Mouse (Mus musculus): ENCODE data around the gene Gm21992.

The Gm21992 gene

DNA sequence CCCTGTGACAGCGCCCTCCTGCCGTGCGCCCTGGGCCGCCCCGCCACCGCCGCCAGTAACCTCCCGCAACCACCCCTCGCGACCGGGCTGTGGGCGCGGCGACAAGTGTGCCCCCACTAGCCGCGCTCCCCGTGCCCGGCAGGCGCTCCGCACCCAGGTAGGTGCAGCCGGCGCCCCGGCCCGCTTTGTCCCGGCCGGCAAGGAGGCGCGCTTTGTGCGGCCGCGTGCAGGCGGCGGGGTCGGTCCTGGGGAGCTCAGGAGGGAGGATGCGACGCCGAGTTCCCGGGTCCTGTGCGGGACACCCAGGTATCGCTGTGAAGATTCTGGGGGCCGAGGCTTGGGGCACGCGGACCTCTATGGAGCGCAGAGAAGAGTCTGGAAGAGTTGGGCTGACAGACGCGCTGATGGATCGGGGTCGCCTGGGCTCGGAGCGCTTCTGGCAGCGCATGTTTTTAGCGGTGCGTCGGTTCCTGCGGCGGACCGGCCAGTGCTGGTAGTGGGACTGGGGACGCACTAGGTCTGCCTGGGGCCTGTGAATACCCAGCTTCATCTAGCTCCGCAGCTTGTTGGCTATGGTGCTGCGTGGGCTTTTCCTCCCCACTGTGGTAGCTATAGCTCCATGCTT, 99.1 kb downstream of the Gm21992 start:
- peak; percentile 25 for DNase-seq (ENCODE audit: low read depth, low spot score)

DNA sequence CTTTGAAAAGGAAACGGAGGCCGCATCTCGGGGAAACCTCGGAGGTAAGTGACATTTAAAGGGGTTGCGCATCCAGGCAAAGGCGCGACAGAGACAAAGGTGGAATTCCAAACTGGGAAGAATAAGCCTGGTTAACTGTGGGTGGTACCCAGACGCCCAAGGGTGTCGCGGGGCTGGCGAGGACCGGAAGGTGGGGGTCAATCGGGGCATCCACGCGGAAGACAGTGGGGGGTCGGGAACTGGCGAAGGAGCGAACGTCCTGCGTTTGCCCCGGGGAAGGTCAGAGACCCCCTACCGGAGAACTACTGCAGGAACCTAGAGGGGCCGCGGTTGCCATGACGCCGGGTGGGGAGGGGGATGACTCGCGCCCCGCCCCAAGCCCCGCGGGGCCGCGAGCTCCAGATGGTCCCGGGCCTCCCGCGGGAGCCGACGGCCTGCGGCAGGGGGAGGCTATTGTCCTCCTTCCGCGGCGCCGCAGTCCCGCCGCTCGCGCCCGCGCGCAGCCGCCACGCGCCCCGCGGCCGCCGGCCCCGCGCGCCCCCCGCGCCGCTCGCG, 99.7 kb downstream of the Gm21992 start:
- peak; percentile 44 for DNase-seq (ENCODE audit: low read depth, low spot score)

DNA sequence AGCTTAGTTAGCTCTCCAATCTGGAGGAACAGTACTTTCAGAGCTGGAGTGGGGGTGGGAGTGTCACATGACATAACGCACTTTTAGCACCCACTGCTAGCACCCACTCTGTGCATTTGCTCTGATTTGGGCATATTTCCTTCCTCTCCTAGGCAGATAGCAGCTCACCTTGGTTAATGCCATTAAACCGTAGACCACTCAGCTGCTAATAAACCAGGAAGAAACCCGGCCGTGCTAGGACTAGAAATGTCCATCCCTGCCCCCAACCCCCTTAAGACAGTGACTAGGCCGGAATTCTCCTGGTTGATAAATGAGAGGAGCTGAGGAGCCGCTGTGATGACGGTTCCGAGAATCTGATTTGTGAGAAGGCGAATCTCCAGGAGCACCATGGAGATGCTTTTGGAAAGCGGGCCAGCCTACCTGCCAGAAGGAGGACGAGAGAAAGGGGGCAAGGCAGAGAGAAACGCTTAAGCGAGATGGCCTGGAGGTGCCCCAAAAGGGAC, 100.3 kb downstream of the Gm21992 start, which contains the start of gene Sptbn2:
Gene Sptbn2 (plus strand): TSS at position 70 of the 503 bp plus-strand sequence.
- no peak for DNase-seq (ENCODE audit: low read depth, low spot score)

DNA sequence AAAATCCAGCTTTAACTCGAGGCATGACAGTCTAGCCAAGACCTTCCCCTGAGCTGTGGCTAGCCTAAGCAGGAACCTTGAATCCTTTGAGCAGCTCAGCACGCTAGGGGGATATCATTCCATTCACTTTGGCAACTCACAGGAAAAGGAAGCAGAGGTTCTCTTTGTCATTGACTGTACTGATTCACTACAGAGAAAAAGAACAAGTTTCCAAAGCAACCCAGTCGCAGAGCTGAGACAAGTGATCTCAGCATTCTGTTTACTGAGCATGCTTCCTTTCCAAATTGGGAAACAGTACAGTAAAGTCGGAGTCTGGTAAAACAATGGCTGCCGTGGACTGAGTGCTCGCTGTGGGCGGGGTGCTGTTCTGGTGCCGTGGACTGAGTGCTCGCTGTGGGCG, 102.6 kb downstream of the Gm21992 start:
- DNase-seq (ENCODE audit: low read depth, low spot score) = no peak

DNA sequence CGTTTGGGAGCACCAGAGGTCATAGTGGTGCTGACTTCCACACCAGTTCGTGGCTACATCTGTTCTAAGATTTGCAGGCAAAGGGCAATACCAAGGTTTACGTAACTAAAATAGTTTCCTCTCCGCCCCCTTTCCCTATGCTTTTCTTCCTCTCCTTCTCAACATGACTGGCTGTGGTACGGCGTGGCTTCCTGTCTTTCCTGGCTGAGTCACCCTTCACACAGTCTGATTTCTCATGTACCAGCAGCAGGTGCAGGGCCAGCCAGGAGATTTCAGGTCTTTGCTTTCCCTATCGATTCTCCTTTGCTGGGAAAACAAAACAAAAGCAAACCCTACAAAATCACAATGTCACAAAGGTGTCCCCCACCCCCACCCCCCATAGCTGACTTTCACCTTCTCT, 110.2 kb downstream of the Gm21992 start:
- no peak for DNase-seq (ENCODE audit: low read depth, low spot score)

DNA sequence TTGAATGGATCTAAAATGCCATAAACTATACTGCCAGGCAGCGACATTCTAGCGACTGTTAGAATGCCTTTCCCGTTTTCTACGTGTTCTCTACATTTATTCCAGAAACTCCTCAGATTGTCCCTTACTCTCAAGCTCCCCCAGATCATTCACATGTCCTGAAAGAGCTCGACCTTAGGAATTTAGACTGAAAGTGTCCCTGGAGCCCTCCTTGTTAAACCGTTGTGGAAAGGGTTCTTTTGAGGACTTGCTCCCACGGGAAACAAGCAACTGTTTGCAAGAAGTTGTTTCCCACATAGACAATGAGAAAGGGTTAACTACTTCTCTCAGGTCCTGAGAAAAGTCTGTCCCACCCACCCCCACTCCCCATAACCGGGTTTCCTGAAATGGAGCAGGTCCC, 110.8 kb downstream of the Gm21992 start:
- DNase-seq (ENCODE audit: low read depth, low spot score) = no peak

DNA sequence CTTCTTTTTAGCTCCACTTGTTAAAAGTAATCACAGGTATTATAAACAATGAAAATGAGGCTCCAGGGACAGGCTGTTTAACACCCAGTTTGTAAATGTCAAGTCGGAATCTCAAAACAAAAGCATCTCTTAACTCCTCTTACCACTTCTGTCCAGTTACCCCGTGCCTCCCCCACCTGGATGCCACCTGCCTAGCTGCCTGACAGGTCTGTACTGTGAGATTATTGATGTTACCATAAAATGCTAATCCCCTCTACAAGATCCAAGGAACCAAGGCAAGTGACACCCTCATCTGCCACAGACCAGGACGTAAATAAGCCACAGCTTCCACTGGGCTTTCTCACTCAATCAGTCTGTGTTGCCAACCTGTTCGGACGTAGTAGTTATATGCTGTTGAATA, 111.6 kb downstream of the Gm21992 start:
- no peak for DNase-seq (ENCODE audit: low read depth, low spot score)

DNA sequence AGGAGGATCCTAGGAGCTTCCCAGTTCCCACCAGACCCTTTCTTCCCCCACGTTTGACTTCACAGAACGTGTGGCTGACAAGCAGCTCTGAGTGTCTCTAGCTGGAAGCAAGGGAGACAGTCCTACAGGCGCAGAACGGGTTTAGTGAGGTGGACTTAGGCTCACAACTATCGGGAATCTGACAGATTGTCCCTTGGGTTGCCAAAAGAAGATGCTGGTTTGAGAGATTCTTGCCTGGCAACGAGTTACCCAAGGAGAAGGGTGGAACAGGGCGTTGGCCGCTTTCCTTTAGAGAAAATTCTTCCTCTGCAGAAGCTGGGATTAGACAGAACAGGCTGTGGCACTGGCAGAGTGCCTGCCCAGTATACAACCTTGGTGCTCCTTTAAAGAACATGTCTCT, 112.6 kb downstream of the Gm21992 start:
- DNase-seq (ENCODE audit: low read depth, low spot score) = no peak

DNA sequence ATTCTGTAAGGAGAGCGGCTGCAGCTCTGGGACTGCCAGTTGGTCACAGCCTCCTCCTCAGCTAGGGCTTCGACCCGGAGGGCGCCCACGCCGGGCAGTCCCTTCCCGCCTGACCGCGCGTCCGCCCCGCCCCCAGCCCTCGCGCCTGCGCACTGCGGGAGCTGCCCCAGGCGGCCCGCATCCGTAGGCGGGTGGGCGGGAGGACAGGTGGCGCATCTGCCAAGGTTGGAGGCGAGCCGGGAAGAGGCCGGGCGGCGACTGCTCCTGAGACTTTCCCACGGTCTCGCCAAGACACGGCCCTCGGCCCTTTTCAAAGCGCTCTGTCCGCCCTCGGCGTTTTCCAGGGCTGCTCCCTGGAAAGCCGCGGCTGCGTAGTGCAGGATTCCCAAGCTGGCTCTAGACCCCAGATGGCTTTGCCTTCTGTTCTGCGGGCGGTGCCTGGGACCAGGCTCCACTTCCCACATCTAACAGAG, 113.2 kb downstream of the Gm21992 start, which contains the start of gene Gm960:
Gene Gm960 (minus strand): TSS at position 464 of the 473 bp plus-strand sequence.
- DNase-seq (ENCODE audit: low read depth, low spot score) = peak; percentile 78

DNA sequence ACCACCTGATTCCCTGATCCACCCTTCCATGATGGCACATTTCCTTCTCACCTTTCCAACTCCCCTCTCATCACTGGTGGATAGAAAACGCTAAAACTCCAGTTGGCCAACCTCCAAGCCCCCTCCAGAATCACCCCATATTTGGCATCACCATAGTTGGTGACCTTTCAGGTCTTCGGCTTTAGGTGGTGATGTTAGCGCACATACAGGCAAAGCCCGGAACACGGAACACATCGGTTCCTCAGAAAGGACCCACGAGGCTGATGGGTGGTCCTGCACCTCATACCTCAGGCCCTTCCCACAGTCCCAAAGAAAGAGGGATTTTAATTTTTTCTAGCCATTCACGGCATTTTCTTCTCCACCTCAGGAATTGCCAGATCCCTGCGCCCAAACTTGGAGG, 113.7 kb downstream of the Gm21992 start:
- DNase-seq (ENCODE audit: low read depth, low spot score) = no peak

DNA sequence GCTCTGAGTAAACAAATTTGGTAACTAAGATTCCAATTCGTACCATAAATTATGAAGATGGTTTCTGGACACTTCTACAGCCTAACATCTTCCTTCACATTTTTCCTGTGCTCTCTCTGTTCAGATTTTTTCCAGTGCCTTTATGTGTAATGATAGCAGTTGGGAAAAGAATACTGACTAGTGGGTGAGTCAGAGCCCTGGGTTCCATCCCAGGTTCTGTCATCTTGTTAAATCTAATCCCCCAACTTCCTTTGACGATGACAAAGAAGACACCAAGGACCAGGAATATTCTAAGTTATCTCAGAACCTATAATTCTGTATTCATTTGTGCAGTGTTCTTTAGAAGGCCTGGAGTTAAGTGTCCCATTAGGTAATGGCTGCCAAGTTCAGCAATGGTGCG, 114.3 kb downstream of the Gm21992 start:
- no peak for DNase-seq (ENCODE audit: low read depth, low spot score)

DNA sequence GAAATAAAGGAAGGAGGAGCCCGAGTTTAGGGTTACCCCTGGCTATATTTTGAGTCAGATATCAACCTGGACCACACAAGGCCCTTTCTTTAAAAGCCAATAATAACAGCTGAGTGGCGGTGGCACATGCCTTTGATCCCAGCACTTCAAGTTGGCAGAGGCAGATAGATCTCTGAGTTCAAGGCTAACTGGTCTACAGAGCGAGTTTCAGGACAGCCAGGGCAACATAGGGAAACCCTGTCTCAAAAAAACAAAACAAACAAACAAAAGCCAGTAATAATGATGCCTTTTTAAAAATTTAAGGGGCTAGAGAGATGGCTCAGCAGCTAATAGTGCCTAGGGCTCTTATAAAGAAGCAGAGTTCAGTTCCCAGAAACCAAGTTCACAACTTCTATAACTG, 117.1 kb downstream of the Gm21992 start:
- DNase-seq (ENCODE audit: low read depth, low spot score) = no peak
